Mouse (Mus musculus): ENCODE data around the gene Cybb.
"Not testable (repeated sequence)": the region's sequence is repeated elsewhere in the genome, so short reads cannot be mapped to it uniquely, and the experiment has no call there.

Cybb gene

DNA sequence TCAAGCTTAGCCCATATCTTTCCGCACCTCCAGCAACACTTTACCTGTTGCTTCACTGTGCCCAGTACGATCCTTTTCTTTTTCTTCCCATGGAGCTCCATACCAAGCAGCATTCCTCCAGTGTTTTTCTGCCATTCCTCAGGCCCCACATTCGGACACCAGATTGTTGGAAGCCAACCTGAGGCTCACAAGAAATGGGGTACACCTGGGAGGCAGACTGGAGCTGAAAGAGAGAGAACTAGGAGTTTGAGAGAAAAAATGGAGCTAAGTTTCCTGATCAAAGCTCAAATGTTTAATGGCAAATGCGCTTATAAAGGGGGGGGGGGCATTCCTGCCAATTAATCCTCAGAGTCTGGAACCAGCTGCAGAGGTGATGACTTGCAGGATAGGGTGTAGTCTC lies at the start of gene Cybb:
Gene Cybb (minus strand): TSS at position 101 of the 400 bp plus-strand sequence.
- no peak for DNase-seq

DNA sequence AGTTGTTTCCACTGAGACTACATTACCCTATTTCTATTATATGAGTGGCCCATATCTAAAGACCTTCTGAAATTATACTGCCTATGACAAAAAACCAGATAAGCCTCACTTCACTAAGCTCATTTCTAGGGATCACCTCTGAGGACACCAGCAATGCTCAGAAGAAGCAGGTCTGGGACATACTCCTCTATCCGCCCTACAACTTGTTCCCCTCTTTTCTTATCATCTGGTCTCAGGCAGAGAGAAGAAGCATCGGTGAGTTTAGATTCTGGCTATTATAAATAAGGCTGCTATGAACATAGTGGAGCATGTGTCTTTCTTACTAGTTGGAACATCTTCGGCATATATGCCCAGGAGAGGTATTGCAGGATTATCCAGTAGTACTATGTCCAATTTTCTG lies 49.3 kb upstream of the Cybb start:
- no peak for DNase-seq

DNA sequence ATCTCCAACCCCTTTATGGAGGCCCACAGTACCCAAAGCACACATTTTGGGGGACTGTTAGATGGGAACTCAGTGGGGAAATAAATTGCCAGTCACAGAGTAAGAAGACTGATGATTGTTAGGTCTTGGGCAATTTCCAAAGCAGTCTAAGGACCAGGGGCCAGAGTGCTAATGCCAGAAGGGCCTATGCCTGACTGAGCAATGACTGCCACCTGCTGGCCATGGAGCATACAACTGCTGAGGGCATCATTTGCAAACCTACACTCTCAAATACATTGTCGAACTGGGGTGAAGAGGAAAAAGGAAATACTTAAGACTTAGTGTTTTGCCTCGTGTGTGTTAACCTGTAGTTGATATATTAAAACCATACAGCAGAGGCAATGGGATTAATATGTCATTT lies 32.4 kb upstream of the Cybb start:
- DNase-seq: peak; percentile 22

DNA sequence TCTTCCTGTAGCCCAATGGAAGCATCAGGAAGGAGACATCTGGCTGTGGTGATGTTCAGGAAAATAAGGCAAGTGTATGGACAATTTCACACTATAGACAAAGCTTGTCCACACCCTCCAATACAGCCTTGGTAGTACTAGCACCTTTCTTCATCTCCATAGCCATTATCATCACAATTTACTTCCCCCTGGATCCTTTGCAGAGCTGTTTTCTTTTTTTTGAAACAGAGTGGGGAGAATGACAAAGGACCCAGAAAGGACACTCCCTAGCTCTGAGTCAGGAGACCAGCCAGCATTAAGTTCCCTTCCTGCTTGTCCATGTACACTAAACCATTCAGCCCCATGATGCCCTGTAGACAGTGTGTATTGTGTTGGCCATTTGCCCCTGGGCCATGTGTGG lies 30.0 kb upstream of the Cybb start:
- not testable (repeated sequence) for DNase-seq

DNA sequence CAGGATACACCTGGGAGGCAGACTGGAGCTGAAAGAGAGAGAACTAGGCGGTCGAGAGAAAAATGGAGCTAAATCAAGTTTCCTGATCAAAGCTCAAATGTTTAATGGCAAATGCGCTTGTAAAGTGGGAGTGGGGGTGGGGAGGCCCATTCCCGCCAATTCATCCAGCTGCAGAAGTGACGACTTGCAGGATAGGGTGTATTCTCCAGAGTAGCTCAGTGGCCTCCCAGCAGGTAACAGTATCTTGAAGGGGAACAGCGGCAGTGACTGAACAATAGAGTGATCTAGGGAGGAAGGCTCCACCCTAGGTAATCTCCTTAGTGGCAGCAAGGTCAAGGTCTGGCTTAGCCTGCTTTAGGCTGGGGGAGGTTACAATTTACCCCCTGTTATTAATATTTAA lies 12.5 kb downstream of the Cybb start:
- DNase-seq: not testable (repeated sequence)

DNA sequence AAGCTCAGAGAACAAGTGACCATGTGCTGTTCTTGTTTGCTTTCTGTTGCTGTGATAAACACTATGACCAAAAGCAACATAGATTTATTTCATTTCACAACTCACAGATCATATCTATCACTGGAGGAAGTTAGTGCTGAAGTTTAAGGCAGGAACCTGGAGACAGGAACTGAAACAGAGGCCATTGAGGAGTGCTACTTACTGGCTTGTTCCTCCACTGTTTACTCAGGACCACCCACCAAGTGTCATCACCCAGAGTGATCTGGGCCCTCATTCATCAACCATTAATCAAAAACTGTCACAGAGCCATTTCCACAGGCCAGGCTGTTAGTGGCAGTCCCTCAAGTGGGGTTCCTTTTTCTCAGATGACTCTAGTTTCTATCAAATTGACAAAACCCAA lies 13.1 kb downstream of the Cybb start:
- no peak for DNase-seq

DNA sequence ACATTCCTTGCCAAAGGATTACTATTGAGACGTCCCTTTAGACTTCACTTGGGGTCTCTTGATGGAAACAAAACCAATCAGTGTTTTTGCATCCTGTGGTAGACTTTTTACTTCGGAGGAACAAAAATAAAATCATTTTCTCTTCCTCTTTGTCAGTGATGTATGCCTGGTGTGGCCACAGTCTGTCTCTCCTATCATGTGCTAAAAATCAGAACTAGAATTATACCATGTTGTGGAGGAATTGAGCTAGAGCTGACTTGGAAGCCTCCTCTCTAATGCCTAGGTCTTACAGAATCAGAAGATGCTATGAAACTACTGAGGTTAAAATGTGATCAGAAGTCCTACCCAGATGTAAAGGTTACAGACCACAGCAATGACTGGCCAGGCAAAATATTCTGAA lies 13.8 kb downstream of the Cybb start:
- DNase-seq: no peak

DNA sequence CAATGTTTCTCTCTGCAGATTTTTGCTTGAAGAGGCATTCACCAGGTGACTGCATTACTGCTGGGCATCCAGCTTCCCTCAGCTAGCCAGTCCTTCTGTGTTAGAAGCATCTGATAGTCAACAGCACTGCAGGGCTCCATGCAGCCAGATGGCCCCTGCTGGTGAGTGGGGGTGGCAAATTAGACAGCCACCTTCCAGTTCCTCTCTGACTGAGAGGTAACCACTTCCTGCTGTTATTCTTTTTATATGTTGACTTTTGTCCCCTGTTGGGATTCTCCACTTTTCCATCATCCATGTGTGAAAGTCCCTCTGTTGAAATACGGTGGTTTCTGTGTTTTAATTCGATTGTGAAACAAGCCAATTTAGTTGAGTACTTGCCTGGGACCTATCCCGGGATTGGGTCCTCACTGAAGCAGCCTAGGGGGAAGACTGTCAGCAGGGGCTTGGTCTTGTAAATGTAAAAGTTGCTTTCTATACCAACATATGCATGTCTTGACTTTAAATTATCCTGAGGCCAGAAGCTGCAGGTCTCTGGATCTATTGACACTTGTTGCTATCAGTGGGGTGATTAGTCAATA lies 16.7 kb downstream of the Cybb start:
- DNase-seq: no peak

DNA sequence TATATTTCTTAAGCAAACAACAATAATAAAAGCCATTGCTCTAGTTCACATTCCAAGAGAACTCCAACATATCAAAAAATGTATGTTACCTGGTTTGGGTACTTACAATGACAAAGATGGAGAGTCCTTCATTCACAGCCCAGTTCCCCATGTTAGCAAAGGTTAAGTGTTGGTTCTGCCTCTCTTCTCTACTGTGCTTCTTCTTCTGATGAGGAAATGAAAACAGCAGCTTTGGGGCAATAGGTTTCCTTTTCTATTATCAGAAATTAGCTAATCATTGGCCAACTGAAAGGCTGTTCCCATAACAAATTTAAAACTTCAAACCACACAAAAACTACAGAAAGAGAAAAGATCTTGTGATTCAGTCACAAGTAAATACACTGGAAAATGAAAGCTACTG lies 18.5 kb downstream of the Cybb start:
- no peak for DNase-seq

DNA sequence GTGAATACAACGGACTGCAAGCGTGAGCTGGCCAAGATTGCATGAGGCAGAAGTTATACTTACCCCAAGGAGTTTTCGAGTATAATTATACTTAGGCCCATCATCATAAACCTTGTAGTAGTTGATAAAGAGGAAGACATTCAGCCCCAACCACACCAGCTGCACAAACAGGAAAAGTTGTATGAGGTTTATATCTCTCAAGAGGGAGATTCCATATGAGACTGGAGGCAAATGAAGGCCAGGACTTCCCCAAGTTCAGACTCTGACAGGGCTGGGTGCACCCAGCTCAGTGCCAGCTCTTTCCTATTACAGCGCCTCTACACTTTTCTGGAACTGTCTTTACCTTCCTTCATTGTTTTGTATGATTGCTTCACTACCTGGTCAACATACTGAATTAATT lies 20.6 kb downstream of the Cybb start:
- no peak for DNase-seq

DNA sequence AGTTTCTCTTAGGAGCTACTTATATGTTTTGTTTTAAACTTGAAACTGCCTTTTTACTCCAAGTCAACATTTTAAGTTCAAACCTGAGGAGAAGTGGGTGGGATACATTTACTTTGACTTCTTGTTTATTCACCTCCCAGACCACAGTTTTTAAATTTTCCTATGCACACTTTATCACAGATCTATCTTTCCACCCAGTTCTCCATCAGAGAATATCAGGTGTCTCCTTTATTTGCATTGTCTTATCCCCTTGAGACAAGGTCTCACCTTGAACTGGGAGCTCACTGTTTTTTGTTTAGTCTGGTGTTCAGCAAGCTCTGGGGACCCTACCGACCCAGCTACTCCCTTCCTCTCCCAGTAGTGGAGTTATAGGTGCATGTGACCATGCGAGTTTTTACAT lies 21.7 kb downstream of the Cybb start:
- DNase-seq: no peak

DNA sequence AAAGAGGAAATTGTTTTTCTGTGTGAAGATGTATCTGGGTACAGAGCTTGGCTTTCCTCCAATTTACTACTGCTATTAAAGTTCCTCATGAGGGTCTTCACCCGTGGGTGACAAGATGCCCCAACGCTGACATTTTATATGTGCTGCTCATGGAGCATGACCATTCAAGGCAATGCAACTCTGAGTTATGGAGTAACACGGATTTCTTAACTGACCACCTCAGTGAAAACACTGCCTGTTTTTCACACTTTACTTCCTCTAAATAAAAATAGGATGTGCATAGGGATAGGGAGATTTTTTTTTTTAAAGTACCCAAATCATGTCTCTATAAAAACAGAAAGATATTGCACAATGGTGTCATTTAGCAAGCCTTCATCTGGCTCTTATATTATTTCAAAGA lies 24.9 kb downstream of the Cybb start:
- no peak for DNase-seq

DNA sequence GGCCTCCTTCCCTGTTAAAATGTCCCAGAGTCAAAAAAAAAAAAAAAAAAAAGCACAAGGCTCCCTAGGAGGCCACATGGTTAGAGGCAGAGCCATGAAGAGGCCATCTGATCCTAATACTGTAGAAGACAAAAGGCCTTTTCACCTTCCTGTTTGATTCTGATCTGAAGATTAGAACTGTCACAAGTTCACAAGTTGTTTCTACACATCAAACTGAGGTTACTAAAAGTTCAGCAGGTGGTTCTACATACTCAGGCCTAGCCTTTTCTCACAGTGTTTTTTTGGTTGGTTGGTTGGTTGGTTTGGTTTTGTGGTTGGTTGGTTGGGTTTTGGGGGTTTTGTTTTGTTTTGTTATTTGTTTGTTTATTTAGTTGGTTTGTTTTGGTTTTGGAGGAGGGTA lies 26.2 kb downstream of the Cybb start:
- DNase-seq: no peak

DNA sequence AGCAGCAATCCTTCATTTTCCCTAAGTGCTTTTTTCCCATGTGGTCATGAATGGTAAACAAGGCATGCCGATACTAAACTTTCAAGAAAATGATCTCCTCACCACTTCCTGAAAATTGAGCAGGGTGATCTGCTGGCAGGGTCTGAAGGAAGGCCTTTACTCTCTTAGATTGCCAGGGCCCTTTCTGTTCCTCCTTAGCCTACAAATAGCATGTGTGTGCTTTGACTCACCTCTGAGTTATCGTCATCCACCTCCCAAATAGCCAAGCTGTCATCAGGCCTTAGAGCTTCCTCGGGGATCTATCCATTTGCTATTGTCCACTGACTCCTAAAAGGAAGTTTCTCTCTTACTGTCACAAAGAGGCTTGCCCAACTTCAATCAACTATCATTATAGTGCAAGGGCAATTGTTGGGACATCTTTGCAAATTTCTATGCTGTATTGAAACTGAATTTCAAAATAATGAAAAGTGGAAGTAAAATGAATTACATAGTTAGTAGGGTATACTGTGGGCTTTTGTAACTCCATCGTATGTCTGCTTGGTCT lies 27.1 kb downstream of the Cybb start:
- no peak for DNase-seq

DNA sequence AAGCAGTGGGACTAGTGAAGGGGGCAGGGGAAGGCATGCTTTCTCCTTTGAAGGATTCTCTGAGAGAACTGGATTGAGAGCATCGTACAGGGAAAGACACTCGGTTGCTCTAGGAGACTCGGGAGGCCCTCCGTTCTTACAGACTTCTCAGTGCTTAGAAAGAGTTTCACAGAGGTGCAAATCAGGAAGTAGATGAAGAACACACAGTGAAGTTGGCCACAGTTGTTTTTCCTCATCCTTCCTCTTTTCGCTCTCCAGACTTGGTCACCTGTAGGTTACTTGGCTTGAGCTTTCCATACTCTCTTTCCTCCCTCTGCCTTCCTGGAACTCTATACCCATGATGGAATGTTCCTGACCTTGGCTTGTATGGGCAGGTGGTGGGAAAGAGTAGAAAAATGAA lies 35.2 kb downstream of the Cybb start:
- no peak for DNase-seq

DNA sequence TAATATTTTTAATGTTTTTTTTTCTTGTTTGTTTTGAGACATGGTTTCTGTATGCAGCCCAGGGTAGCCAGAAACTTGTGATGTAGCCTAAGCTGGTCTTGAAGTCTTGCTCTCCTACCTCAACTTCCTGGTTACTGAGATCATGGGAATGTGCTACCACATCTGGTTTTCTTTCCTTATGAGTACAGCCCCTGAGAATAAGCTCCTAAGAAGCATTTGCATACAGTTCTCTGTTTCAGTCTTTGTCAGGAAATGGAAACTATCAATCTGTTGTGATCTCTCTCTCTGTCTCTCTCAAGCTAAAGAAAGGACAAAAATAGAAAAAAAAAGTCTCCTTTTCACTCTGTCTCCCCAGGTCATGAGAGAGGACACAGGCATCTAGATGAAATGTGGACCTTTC lies 40.3 kb downstream of the Cybb start:
- DNase-seq: no peak

DNA sequence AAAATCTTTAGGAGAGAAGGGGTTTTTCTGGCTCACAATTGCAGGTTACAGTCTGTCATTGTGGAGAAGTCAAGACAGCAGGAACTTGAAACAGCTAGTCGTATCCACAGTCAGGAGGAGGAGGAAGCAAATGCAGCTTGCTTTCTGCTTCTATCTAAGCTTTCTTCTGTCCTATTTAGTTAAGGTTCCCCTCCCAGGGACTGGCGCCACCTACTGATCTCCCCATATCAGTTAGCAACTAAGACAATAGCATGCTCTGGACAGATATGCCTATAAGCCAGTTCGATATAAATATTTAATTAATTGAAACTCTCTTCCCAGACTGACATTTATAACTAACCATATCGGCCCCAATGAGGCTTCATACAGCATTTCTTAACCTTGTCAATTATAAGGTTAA lies 46.5 kb downstream of the Cybb start:
- no peak for DNase-seq

DNA sequence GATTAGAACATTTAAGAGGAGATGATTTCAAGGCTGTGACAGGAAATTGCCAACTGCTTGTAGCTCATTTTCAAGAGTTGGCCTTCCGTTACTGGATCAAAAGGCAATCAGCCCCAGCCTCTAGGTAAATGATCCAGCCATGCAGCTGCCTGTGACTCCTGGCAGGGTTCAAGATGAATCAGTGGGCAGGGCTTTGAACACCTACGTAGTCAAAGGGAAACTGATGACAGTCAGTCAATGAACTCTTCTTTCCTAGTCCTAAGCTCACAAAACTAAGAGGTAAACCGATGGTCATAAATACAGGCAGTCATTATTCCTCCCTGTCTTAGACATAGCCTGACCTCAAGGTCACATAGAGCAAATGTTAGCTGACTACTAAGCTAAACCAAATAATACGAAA lies 47.0 kb downstream of the Cybb start:
- DNase-seq: no peak

DNA sequence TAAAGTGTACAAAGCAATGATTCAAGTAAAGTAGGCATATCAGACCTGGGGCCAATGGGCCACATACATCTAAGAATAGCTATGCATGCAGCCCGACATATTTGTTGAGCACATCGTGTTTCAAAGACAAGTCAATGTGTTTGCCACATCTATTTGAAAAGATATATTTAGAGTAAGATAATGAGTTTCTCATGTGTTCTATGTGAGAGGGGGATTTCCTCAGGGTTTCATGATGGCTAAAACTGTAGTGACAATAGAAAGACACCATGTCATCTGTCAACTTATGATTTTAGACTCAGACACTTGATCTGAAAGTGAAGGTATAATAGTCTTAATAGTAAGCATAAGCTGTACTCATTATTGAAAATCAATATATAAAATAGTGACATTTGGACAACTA lies 48.3 kb downstream of the Cybb start:
- DNase-seq: no peak

DNA sequence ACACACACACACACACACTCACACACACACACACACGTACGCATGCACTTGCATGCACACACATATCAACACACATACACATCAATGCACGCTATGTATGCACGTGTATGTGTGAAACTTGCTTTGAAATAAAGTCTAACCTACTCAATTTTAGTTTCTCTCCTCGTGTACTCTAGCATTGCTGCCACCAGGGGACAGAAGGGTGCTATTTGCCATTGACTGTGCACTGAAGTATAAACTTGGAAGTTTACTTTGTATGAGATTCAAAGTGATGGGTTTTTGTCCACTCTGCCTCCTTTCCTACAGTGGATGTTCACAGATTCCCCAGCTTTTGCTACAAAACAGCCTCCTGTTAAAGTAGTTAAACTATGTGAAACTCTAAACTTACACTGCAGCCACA lies 73.7 kb downstream of the Cybb start:
- DNase-seq: no peak
